Mouse (Mus musculus): ENCODE data around the gene Slc12a4. TPM values are rescaled to one million over a fixed set of nuclear protein-coding genes. Genes with fewer than 3 reads are reported as not detected.
"Not testable (repeated sequence)": the region's sequence is repeated elsewhere in the genome, so short reads cannot be mapped to it uniquely, and the experiment has no call there.

Gene Slc12a4
- polyA plus RNA-seq, 1 experiment from 2014 or later, result 7.8 TPM

GRCm38 (mm10) chr8:106001908-106002307 lies 36.0 kb upstream of the Slc12a4 start:
- ATAC-seq (ENCODE audit: low FRiP score), result no peak
- no peaks in the 10 kb centered on the region for H3K4me1 ChIP-seq (ENCODE audit: control insufficient read depth, insufficient read depth, low read length)
- no peak for DNase-seq (ENCODE audit: low spot score, missing footprints)
- no peak overlapping the region for H3K4me2 ChIP-seq
- 79% methylated on average over 4 of the region's 4 CpGs for WGBS
- H3K27me3 ChIP-seq (ENCODE audit: control insufficient read depth, insufficient read depth, low read length), result no peaks in the 10 kb centered on the region
- H3K36me3 ChIP-seq (ENCODE audit: control insufficient read depth, insufficient read depth, low read length), result no peaks in the 10 kb centered on the region
- H3K9me3 ChIP-seq (ENCODE audit: control insufficient read depth, low read length), result no peaks in the 10 kb centered on the region
- H3K27ac ChIP-seq (ENCODE audit: low read depth, low read length), result no peak overlapping the region
- H3K9ac ChIP-seq (ENCODE audit: low read length), result no peak overlapping the region
- H3K4me3 ChIP-seq (ENCODE audit: low read depth, low read length), result no peak overlapping the region

GRCm38 (mm10) chr8:105998971-105999370 lies 33.1 kb upstream of the Slc12a4 start:
- Histone ChIP-seq H3K9me3 (ENCODE audit: control insufficient read depth, low read length) (no peaks in the 10 kb centered on the region), H3K27me3 (ENCODE audit: control insufficient read depth, insufficient read depth, low read length) (no peaks in the 10 kb centered on the region), H3K9ac (ENCODE audit: low read length) (no peak overlapping the region), H3K4me2 (no peak overlapping the region), H3K36me3 (ENCODE audit: control insufficient read depth, insufficient read depth, low read length) (no peaks in the 10 kb centered on the region), H3K27ac (ENCODE audit: low read depth, low read length) (no peak overlapping the region), H3K4me1 (ENCODE audit: control insufficient read depth, insufficient read depth, low read length) (no peaks in the 10 kb centered on the region), H3K4me3 (ENCODE audit: low read depth, low read length) (no peak overlapping the region)
- 89% methylated on average over 2 of the region's 2 CpGs for WGBS
- DNase-seq (ENCODE audit: low spot score, missing footprints), result no peak
- ATAC-seq (ENCODE audit: low FRiP score), result no peak

DNA sequence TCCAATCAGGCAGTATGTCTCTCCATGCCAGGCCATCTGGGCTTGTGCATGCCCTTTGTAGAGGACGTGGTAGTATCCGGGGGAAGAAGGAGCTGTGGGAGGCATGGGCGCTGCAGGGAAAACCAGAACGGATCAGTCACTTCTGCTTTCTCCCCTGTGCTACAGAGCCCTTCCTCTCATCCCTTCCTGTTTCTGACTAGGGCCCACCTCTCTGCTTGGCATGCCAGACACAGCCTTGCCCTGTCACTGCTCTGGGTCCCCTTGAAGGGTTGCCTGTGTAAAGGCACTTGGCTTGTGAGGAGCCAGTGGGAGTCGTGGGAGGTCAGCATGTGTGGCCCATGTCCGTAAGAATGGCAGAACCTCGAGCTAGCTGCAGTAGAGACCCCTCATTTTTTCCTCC lies 30.5 kb upstream of the Slc12a4 start:
- DNase-seq (ENCODE audit: low spot score, missing footprints), result no peak
- no peak for ATAC-seq (ENCODE audit: low FRiP score)
- H3K27ac ChIP-seq (ENCODE audit: low read depth, low read length), result no peak overlapping the region

GRCm38 (mm10) chr8:105993226-105993625 lies 27.3 kb upstream of the Slc12a4 start:
- Histone ChIP-seq H3K4me3 (ENCODE audit: low read depth, low read length) (no peak overlapping the region), H3K36me3 (ENCODE audit: control insufficient read depth, insufficient read depth, low read length) (no peaks in the 10 kb centered on the region; the same call in 1 of the 2 replicates), H3K27ac (ENCODE audit: low read depth, low read length) (no peak overlapping the region), H3K9me3 (ENCODE audit: control insufficient read depth, low read length) (no peaks in the 10 kb centered on the region), H3K4me1 (ENCODE audit: control insufficient read depth, insufficient read depth, low read length) (no peaks in the 10 kb centered on the region), H3K27me3 (ENCODE audit: control insufficient read depth, insufficient read depth, low read length) (no peaks in the 10 kb centered on the region), H3K4me2 (no peak overlapping the region), H3K9ac (ENCODE audit: low read length) (no peak overlapping the region)
- DNase-seq (ENCODE audit: low spot score, missing footprints) (no peak), ATAC-seq (ENCODE audit: low FRiP score) (no peak)
- 61% methylated on average over 4 of the region's 4 CpGs for WGBS

More for the DNA sequence above, 30.5 kb upstream of the Slc12a4 start:
- Histone ChIP-seq H3K36me3 (ENCODE audit: control insufficient read depth, insufficient read depth, low read length) (no peaks in the 10 kb centered on the region), H3K4me1 (ENCODE audit: control insufficient read depth, insufficient read depth, low read length) (no peaks in the 10 kb centered on the region), H3K4me2 (no peak overlapping the region), H3K9me3 (ENCODE audit: control insufficient read depth, low read length) (no peaks in the 10 kb centered on the region), H3K4me3 (ENCODE audit: low read depth, low read length) (no peak overlapping the region), H3K9ac (ENCODE audit: low read length) (no peak overlapping the region), H3K27me3 (ENCODE audit: control insufficient read depth, insufficient read depth, low read length) (no peaks in the 10 kb centered on the region)
- WGBS, result 86% methylated on average over 7 of the region's 7 CpGs

DNA sequence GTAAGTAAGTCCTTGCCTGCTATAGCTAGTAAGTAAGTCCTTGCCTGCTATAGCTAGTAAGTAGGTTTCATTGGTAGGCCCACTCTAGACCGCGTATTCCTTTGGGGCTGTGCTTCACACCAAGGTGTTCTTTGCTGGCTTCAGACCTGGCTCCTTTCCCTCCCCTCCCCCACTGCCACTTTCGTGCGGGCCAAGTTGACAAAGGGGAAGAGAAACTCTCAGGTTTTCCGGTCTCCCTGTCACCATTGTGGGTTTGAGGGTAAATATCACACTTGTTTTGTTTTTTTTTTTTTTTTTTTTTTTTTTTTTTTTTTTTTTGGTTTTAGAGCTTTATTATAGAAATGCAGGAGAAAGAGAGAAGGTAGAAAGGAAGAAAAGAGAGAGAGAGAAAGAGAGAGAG lies 26.6 kb upstream of the Slc12a4 start:
- ATAC-seq (ENCODE audit: low FRiP score), result no peak
- WGBS, result 82% methylated on average over 5 of the region's 5 CpGs

GRCm38 (mm10) chr8:105991546-105991945 lies 25.6 kb upstream of the Slc12a4 start:
- no peak overlapping the region for H3K4me3 ChIP-seq (ENCODE audit: low read depth, low read length)
- no peaks in the 10 kb centered on the region for H3K9me3 ChIP-seq (ENCODE audit: control insufficient read depth, low read length)
- no peak overlapping the region for H3K27ac ChIP-seq (ENCODE audit: low read depth, low read length)
- WGBS, result 91% methylated on average over 2 of the region's 2 CpGs
- no peak overlapping the region for H3K9ac ChIP-seq (ENCODE audit: low read length)
- H3K4me1 ChIP-seq (ENCODE audit: control insufficient read depth, insufficient read depth, low read length), result no peaks in the 10 kb centered on the region
- no peak for ATAC-seq (ENCODE audit: low FRiP score)
- H3K36me3 ChIP-seq (ENCODE audit: control insufficient read depth, insufficient read depth, low read length), result no peaks in the 10 kb centered on the region; the same call in 1 of the 2 replicates
- no peak overlapping the region for H3K4me2 ChIP-seq
- no peaks in the 10 kb centered on the region for H3K27me3 ChIP-seq (ENCODE audit: control insufficient read depth, insufficient read depth, low read length)
- DNase-seq (ENCODE audit: low spot score, missing footprints), result no peak

More for the DNA sequence above, 26.6 kb upstream of the Slc12a4 start:
- no peaks in the 10 kb centered on the region; the same call in 1 of the 2 replicates for H3K36me3 ChIP-seq (ENCODE audit: control insufficient read depth, insufficient read depth, low read length)
- H3K9me3 ChIP-seq (ENCODE audit: control insufficient read depth, low read length), result no peaks in the 10 kb centered on the region
- no peaks in the 10 kb centered on the region for H3K27me3 ChIP-seq (ENCODE audit: control insufficient read depth, insufficient read depth, low read length)
- no peaks in the 10 kb centered on the region for H3K4me1 ChIP-seq (ENCODE audit: control insufficient read depth, insufficient read depth, low read length)
- no peak overlapping the region for H3K4me3 ChIP-seq (ENCODE audit: low read depth, low read length)
- H3K9ac ChIP-seq (ENCODE audit: low read length), result no peak overlapping the region
- H3K27ac ChIP-seq (ENCODE audit: low read depth, low read length), result no peak overlapping the region
- no peak for DNase-seq (ENCODE audit: low spot score, missing footprints)
- H3K4me2 ChIP-seq, result no peak overlapping the region

DNA sequence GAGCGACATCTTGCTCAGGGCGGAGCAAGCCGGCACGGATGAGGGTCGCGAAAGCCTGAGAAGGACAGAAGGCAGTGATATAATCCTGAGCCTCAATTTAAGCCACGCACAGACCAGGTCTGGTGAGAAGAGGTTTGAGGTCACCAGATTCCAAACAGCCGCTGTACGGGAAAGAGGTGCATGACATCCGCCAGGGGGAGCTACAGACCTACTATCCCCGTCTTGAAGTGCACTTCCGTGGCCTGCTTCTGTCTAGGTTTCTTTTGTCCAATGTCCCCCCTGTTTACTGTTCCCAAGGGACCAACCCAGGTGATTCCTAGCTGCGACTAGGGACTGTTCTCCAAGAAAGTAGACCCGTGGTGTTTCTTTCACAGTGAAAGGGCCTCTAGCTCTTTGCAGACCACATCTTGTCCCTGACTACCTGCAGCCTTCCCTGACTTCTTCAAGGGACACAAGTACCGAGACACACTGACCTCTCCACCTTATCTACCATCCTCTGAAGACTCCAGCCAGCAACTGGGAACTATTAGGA lies 25.0 kb upstream of the Slc12a4 start, which contains the start of gene Dus2:
Gene Dus2, plus strand, starts transcription at position 482 of the 532 bp plus-strand sequence.
- ATAC-seq (ENCODE audit: low FRiP score) (no peak), DNase-seq (ENCODE audit: low spot score, missing footprints) (peak; percentile 96)
- 15% methylated on average over 15 of the region's 15 CpGs for WGBS
- Histone ChIP-seq H3K4me1 (ENCODE audit: control insufficient read depth, insufficient read depth, low read length) (no peaks in the 10 kb centered on the region), H3K9me3 (ENCODE audit: control insufficient read depth, low read length) (no peaks in the 10 kb centered on the region), H3K4me3 (ENCODE audit: low read depth, low read length) (no peak within 1 kb of the TSS), H3K27ac (ENCODE audit: low read depth, low read length) (no peak within 1 kb of the TSS), H3K4me2 (no peak within 1 kb of the TSS), H3K36me3 (ENCODE audit: control insufficient read depth, insufficient read depth, low read length) (no peaks in the 10 kb centered on the region; the same call in 1 of the 2 replicates), H3K27me3 (ENCODE audit: control insufficient read depth, insufficient read depth, low read length) (no peaks in the 10 kb centered on the region), H3K9ac (ENCODE audit: low read length) (peak within 1 kb of the TSS; percentile 30; the same call in 1 of the 2 replicates)

- H3K4me1 ChIP-seq (ENCODE audit: control insufficient read depth, insufficient read depth, low read length), result no peaks in the 10 kb centered on the region
- no peak overlapping the region for H3K27ac ChIP-seq (ENCODE audit: low read depth, low read length)
- ATAC-seq (ENCODE audit: low FRiP score) (no peak), DNase-seq (ENCODE audit: low spot score, missing footprints) (no peak)
- H3K4me2 ChIP-seq, result no peak overlapping the region
- WGBS, result 91% methylated on average over 11 of the region's 11 CpGs
- H3K36me3 ChIP-seq (ENCODE audit: control insufficient read depth, insufficient read depth, low read length), result no peaks in the 10 kb centered on the region; the same call in 1 of the 2 replicates
- no peaks in the 10 kb centered on the region for H3K27me3 ChIP-seq (ENCODE audit: control insufficient read depth, insufficient read depth, low read length)
- no peak overlapping the region for H3K9ac ChIP-seq (ENCODE audit: low read length)
- no peaks in the 10 kb centered on the region for H3K9me3 ChIP-seq (ENCODE audit: control insufficient read depth, low read length)
- no peak overlapping the region for H3K4me3 ChIP-seq (ENCODE audit: low read depth, low read length)
Measured at GRCm38 (mm10) chr8:105988546-105988945, 22.6 kb upstream of the Slc12a4 start.

GRCm38 (mm10) chr8:105983406-105983805 lies 17.5 kb upstream of the Slc12a4 start:
- H3K27me3 ChIP-seq (ENCODE audit: control insufficient read depth, insufficient read depth, low read length); H3K36me3 ChIP-seq (ENCODE audit: control insufficient read depth, insufficient read depth, low read length); H3K4me1 ChIP-seq (ENCODE audit: control insufficient read depth, insufficient read depth, low read length); H3K9me3 ChIP-seq (ENCODE audit: control insufficient read depth, low read length); DNase-seq (ENCODE audit: low spot score, missing footprints); H3K4me3 ChIP-seq (ENCODE audit: low read depth, low read length); H3K27ac ChIP-seq (ENCODE audit: low read depth, low read length); H3K4me2 ChIP-seq; ATAC-seq (ENCODE audit: low FRiP score); H3K9ac ChIP-seq (ENCODE audit: low read length): not testable (repeated sequence)
- 91% methylated on average over 11 of the region's 11 CpGs for WGBS
